Mouse (Mus musculus) kidney, embryonic 14.5 days (tissue): Measurements from ENCODE around the gene Ccdc88c. TPM values are rescaled to one million over a fixed set of nuclear protein-coding genes. Genes with fewer than 3 reads are reported as not detected.

Experiments
- ATAC-seq: fragments of 200-750 bp; cut with Nextera tagmentation; 2 replicates; pipeline ENCODE4 v1.8.0; 2017; ENCODE audit warnings: moderate number of reproducible peaks, mild to moderate bottlenecking, moderate TSS enrichment, moderate library complexity; ENCODE audit not compliant: low FRiP score, low TSS enrichment
- H3K27ac ChIP-seq: fragments of 300-500 bp; sonication (generic); 2 replicates; pipeline ENCODE4 v1.5.1; 2014; ENCODE audit warnings: low read depth, mild to moderate bottlenecking, low read length, moderate library complexity, mixed read lengths
- H3K27me3 ChIP-seq: fragments of 300-500 bp; sonication (generic); 2 replicates; pipeline ENCODE4 v1.6.1; 2014; ENCODE audit warnings: mild to moderate bottlenecking, low read length; ENCODE audit not compliant: control insufficient read depth, insufficient read depth
- H3K36me3 ChIP-seq: fragments of 300-500 bp; sonication (generic); 2 replicates; pipeline ENCODE4 v1.6.1; 2014; ENCODE audit warnings: low read length, mixed read lengths; ENCODE audit not compliant: control insufficient read depth, insufficient read depth
- H3K4me1 ChIP-seq: fragments of 300-500 bp; sonication (generic); 2 replicates; pipeline ENCODE4 v1.6.1; 2014; ENCODE audit warnings: low read length, mixed read lengths; ENCODE audit not compliant: control insufficient read depth, insufficient read depth
- H3K4me2 ChIP-seq: fragments of 300-500 bp; sonication (generic); replicated peaks from 2 replicates; pipeline ENCODE4 v1.6.1; 2014; ENCODE audit warnings: low read depth, mild to moderate bottlenecking, low read length
- H3K4me3 ChIP-seq: fragments of 300-500 bp; sonication (generic); 2 replicates; pipeline ENCODE4 v1.5.1; 2014; ENCODE audit warnings: mild to moderate bottlenecking, low read length
- H3K9ac ChIP-seq: fragments of 300-500 bp; sonication (generic); 2 replicates; pipeline ENCODE4 v1.6.1; 2014; ENCODE audit warnings: low read depth, mild to moderate bottlenecking, low read length, moderate library complexity
- H3K9me3 ChIP-seq: fragments of 300-500 bp; sonication (generic); 2 replicates; pipeline ENCODE4 v1.6.1; 2016; ENCODE audit warnings: low read length; ENCODE audit not compliant: control insufficient read depth
- WGBS: fragments of 180-500 bp; shearing (Covaris S2); extraction: QIAGEN DNeasy Blood & Tissue Kit; methylation state at CpG from one replicate; pipeline ENCODE4 v1.1.7; 2014; 5-methylcytosine and 5-hydroxymethylcytosine counted together
- polyA plus RNA-seq: library from polyadenylated mRNA; unstranded; fragments of >200 nt; fragmentation: Nextera tagmentation; extraction: Ambion mirVana; gene quantifications from 2 replicates; pipeline ENCODE4 v1.2.1, GENCODE M21; 2014

The Ccdc88c gene
- 10.4 and 15.3 TPM in 2 replicates for polyA plus RNA-seq

DNA sequence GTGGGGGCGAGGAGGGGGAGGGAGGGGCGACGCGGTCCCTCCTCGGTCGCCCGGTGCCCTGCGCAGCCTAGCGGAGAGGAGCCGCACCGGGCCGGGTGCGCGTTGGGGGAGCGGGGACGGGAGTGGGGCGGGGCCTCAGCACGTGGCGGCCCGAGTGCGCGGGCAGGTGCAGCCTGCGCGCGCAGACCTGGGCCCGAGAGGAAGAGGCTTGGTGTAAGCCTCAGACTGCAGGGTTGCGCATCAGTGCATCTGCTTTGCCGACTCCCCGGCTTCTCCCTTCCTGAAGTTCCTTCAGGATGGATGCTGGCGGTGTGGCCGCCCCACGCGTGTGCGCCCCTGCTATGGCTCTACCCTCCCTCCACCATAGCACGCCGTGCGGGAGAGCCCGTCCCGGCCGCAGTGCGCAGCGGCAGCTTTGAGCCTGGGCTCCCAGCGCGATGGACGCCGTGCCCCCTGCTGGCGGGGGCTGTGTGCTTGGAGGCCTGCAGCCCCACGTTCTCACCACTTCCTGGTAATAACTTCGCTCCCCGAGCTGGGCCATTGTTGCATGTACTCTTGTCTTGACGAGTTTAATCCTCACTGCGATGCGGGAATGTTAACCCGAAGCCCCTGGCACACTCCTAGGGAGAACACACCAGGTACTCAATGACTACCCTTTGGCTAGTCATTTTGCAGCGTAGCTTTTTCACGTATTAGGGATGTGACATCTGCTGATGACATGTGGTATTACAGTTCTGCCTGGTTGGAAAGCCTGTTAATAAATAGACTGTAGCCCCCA lies at the start of gene Ccdc88c:
Ccdc88c (minus strand) TSS at position 103 of the 778 bp plus-strand sequence.
- peak within 1 kb of the TSS; percentile 88 for H3K27ac ChIP-seq
- peak; percentile 92 for ATAC-seq
- H3K4me1 ChIP-seq = peaks cover 24% of the 10 kb centered on the region
- no peaks in the 10 kb centered on the region for H3K36me3 ChIP-seq
- H3K4me2 ChIP-seq = peak within 1 kb of the TSS; percentile 91
- H3K9me3 ChIP-seq = no peaks in the 10 kb centered on the region
- peak within 1 kb of the TSS; percentile 80 for H3K9ac ChIP-seq
- under 1% methylated on average over 30 of the region's 56 CpGs for WGBS
- H3K4me3 ChIP-seq = peak within 1 kb of the TSS; percentile 77
- 0 out of 2 replicates have a peak, but pooled peaks cover 4% of the 10 kb centered on the region for H3K27me3 ChIP-seq

DNA sequence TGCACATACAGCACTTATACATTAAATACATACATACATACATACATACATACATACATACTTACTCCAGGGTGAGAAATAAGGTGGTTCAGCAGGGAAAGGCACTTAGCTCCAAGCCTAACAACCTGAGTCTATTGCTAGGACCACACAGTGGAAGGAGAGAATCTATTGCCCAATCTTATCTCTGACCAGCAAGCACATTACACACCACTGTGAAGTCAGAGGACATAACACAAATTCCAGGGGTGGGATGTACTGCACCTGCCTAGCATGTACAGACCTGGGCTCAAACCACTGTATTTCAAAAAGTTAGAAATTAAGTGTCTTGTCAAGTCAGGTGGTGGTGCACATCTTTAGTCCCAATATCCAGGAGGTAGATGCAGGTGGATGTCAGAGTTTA lies 49.1 kb upstream of the Ccdc88c start:
- H3K9me3 ChIP-seq = no peaks in the 10 kb centered on the region
- no peak for ATAC-seq
- H3K36me3 ChIP-seq = peaks cover 24% of the 10 kb centered on the region

DNA sequence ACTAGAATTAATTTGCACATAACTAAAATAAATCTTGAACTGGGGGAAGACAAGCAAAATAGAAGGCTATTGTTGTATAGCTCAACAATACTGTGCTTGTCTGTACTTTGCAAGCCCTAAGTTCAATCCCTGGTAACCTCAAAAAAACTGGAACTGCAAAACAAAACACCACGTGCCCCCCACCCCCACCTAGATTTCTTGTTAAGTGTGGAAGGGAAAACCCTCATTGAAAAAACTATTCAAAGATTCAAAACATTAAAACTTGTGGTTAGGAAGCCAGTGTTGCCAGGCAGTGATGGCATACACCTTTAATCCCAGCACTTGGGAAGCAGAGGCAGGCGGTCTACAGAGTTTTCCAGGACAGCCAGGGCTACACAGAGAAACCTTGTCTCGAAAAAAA lies 46.6 kb upstream of the Ccdc88c start:
- H3K27ac ChIP-seq = no peak overlapping the region
- no peaks in the 10 kb centered on the region for H3K27me3 ChIP-seq
- no peak overlapping the region for H3K4me3 ChIP-seq
- no peak overlapping the region for H3K9ac ChIP-seq
- 90% methylated on average over 3 of the region's 3 CpGs for WGBS
- no peaks in the 10 kb centered on the region for H3K4me1 ChIP-seq
- no peak for ATAC-seq
- no peaks in the 10 kb centered on the region for H3K9me3 ChIP-seq
- no peak overlapping the region for H3K4me2 ChIP-seq
- peaks cover 17% of the 10 kb centered on the region; the same call in 1 of the 2 replicates for H3K36me3 ChIP-seq

More for the DNA sequence above, 49.1 kb upstream of the Ccdc88c start:
- Histone ChIP-seq H3K4me3 (no peak overlapping the region), H3K27me3 (no peaks in the 10 kb centered on the region), H3K4me2 (no peak overlapping the region), H3K9ac (no peak overlapping the region), H3K4me1 (peaks cover 10% of the 10 kb centered on the region; the same call in 1 of the 2 replicates), H3K27ac (no peak overlapping the region)

DNA sequence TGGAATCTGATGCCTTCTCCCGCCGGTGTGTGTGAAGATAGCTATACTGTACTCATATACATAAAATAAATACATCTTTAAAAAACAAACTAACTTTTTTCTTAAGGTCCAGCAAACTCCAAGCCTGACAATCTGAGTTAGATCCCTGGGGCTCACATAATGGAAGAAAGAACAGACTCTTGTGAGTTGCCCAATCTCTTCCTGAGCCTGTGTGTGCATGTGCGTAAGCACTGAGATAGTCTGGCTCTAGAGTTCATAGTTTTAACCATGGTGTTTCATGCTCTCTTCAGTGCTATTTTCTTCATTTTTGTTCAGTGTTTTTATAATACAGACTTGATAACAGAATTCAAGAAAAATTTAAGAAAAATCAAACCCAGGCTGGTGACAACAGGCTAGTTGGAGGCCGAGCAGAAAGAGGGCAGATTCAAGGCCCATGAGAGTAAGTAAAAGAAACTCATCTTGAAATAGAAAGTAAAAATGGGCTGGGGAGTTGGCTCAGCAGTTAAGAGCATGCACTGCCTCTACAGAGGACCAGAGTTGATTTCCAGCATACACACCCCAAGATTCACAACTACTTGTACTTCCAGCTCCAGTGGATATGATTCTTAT lies 46.1 kb upstream of the Ccdc88c start:
- H3K27ac ChIP-seq = no peak overlapping the region
- no peak overlapping the region for H3K4me2 ChIP-seq
- H3K27me3 ChIP-seq = no peaks in the 10 kb centered on the region
- peaks cover 17% of the 10 kb centered on the region; the same call in 1 of the 2 replicates for H3K36me3 ChIP-seq
- 95% methylated on average over 4 of the region's 4 CpGs for WGBS
- H3K9me3 ChIP-seq = no peaks in the 10 kb centered on the region
- no peak overlapping the region for H3K4me3 ChIP-seq
- ATAC-seq = no peak
- H3K4me1 ChIP-seq = no peaks in the 10 kb centered on the region
- H3K9ac ChIP-seq = no peak overlapping the region

DNA sequence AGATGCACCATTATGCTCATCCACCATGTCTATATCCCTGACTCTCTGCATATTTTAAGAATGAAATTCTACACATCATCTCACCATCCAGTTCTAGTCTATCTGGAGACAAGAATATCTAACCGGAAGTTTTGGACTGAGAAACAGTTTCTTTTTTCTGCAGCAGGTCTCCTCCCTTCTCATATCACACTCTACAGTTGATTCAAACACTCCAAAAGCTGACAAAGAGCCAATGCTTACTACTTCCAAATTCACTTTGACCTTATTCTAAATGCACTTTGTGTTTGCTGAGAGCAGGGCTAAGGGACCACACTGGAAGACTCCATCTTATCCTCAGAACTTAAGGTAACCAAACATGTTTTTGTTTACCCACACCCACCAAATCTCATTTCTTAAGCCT lies 41.0 kb upstream of the Ccdc88c start:
- peaks cover 21% of the 10 kb centered on the region; the same call in 1 of the 2 replicates for H3K36me3 ChIP-seq
- no peak overlapping the region for H3K4me2 ChIP-seq
- 89% methylated on average over 1 of the region's 1 CpGs for WGBS
- no peaks in the 10 kb centered on the region for H3K4me1 ChIP-seq
- ATAC-seq = no peak
- no peaks in the 10 kb centered on the region for H3K27me3 ChIP-seq
- no peak overlapping the region for H3K4me3 ChIP-seq
- no peaks in the 10 kb centered on the region for H3K9me3 ChIP-seq
- no peak overlapping the region for H3K27ac ChIP-seq
- H3K9ac ChIP-seq = no peak overlapping the region

DNA sequence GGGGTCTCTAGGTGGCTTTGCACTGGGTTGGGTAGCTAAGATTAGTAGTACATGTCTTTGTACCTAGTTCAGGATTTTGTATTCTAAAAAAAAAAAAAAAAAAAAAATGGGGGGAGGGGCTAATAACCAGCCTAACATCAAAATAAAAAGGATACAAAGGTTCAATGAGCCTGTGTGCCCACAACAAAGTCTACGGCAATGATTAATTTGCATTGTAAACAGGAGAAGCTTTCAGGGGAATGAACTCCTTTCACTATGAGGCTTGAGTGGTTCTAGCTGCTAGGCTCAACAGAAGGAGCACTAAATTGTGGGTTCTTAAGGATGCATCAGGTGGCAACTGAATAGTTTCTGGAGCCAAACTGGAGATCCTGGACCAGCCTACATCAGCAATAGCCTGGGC lies 37.5 kb upstream of the Ccdc88c start:
- Histone ChIP-seq H3K4me3 (no peak overlapping the region), H3K9ac (no peak overlapping the region), H3K4me2 (no peak overlapping the region), H3K9me3 (no peaks in the 10 kb centered on the region), H3K4me1 (no peaks in the 10 kb centered on the region), H3K36me3 (peaks cover 53% of the 10 kb centered on the region), H3K27me3 (no peaks in the 10 kb centered on the region), H3K27ac (no peak overlapping the region)
- ATAC-seq = no peak
- WGBS = 91% methylated on average over 1 of the region's 1 CpGs

DNA sequence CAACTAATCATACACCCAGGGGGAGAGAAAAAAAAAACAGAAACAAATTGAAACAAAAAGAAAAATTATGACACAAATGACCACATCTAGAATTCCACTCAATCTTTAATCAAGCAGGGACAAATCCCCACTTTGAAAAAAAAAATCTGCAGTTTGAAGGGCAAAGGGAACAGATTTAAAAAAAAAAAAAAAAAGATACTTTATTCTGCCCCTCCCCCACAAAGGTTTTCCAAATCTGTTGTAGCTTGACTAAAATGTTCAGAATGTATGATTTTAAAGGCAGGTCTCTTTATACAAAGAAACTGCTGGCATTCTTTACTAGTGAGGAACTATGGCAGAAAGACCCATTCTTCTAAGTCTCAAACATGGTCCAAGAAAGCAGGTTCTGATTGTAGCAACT lies 11.1 kb upstream of the Ccdc88c start:
- Histone ChIP-seq H3K9me3 (no peaks in the 10 kb centered on the region), H3K9ac (no peak overlapping the region), H3K27me3 (no peaks in the 10 kb centered on the region), H3K4me1 (no peaks in the 10 kb centered on the region), H3K27ac (no peak overlapping the region), H3K36me3 (peaks cover 62% of the 10 kb centered on the region), H3K4me2 (no peak overlapping the region), H3K4me3 (no peak overlapping the region)
- ATAC-seq = no peak

DNA sequence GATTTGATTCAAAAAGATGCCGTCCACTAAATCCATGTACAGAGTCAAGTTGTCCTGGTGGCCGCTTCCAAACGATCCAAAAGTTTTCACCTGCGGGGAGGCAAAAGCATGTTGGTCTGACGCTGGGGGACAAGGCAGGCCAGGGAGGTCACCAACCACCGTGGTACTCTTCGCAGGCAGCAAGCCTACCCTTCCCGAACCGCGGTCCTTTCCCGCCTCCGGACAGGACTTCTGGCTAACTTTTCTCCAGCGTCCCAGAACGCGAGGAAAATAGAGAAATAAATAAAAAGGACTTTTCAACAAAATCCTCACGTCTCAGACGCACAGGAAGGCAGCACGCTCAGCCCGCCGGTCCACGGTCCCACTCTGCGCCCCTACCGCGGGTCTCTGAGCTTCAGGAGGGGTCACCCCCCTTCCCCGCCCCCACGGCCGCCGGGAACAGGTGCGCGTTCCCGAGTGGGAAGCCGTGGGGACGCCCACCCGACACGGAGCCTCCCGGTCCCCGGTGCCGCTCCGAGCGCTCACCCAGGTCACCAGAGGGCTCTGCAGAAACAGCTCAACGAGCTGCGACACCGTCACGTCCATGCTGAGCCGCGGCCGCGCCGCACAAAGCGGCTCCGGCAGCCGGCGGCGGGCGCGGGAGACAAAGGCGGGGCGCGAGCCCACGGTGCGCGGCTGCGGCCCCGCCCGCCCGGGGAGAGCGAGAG lies 456 bp downstream of the Ccdc88c start:
- Histone ChIP-seq H3K27me3 (0 out of 2 replicates have a peak, but pooled peaks cover 4% of the 10 kb centered on the region), H3K9ac (peak overlapping the region; percentile 80), H3K9me3 (no peaks in the 10 kb centered on the region), H3K4me3 (peak overlapping the region; percentile 77), H3K4me2 (peak overlapping the region; percentile 91), H3K36me3 (no peaks in the 10 kb centered on the region), H3K4me1 (peaks cover 24% of the 10 kb centered on the region), H3K27ac (peak overlapping the region; percentile 88)
- 1% methylated on average over 67 of the region's 67 CpGs for WGBS
- peak; percentile 56; the same call in 1 of the 2 replicates for ATAC-seq
